Mouse (Mus musculus): ENCODE results near the gene Pml. TPM values are rescaled to one million over a fixed set of nuclear protein-coding genes. Genes with fewer than 3 reads are reported as not detected.

Gene Pml
- polyA plus RNA-seq, 1 experiment from 2014 or later = 17.0 TPM

- no peaks in the 10 kb centered on the region for H3K27me3 ChIP-seq
- no peak overlapping the region for H3K4me3 ChIP-seq (replicated peaks)
- no peak overlapping the region for H3K9ac ChIP-seq
- H3K9me3 ChIP-seq (replicated peaks) = no peaks in the 10 kb centered on the region
- no peak overlapping the region for H3K4me2 ChIP-seq (replicated peaks)
- H3K36me3 ChIP-seq = peaks cover 59% of the 10 kb centered on the region
- H3K27ac ChIP-seq (replicated peaks) = no peak overlapping the region; the same call in 1 of the 2 replicates
- no peaks in the 10 kb centered on the region for H3K4me1 ChIP-seq
- ATAC-seq (ENCODE audit: insufficient number of reproducible peaks, low FRiP score, low TSS enrichment, low read depth) = no peak
- 44% methylated on average over 5 of the region's 5 CpGs for WGBS
Observed at GRCm38 (mm10) chr9:58232374-58232773, 17.2 kb downstream of the Pml start.

GRCm38 (mm10) chr9:58231746-58232145 is 17.8 kb downstream of the Pml start:
- Histone ChIP-seq H3K4me2 (replicated peaks) (no peak overlapping the region), H3K36me3 (peaks cover 59% of the 10 kb centered on the region), H3K27me3 (no peaks in the 10 kb centered on the region), H3K27ac (replicated peaks) (no peak overlapping the region), H3K4me3 (replicated peaks) (no peak overlapping the region), H3K9ac (no peak overlapping the region), H3K4me1 (no peaks in the 10 kb centered on the region), H3K9me3 (replicated peaks) (no peaks in the 10 kb centered on the region)
- ATAC-seq (ENCODE audit: insufficient number of reproducible peaks, low FRiP score, low TSS enrichment, low read depth) = no peak
- 51% methylated on average over 6 of the region's 6 CpGs for WGBS

DNA sequence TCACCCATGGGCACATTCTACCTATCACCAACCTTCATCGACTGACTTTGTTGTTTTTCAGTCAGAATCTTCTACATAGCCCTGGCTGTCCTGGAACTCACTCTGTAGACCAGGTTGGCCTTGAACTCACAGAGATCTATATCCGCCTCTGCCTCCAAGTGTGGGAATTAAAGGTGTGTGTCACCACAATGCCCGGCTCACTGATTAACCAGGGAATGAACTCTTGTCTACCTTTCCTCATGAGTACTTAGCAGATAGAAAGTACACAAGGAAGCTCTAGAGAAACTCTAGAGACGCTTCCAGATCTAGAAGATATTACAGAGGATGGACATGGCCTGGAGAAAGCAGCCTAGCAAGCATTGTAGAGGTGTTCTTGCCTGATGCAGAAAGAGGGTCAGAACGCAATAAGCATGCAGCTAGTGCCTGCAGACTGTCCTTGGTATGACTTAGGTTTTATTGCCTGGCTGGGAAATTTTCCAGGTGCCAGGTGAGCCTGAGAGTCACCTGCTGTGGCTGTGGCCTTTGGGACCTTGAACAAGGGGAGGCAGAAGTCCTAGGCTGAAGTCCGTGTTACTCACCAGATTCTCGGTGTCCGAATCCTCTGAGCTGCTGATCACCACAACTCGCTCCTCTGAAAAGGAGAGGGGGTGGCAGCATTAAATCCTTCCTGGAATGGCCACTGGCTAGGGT is 20.7 kb downstream of the Pml start:
- Histone ChIP-seq H3K4me2 (replicated peaks) (no peak overlapping the region), H3K9ac (no peak overlapping the region), H3K36me3 (peaks cover 56% of the 10 kb centered on the region), H3K27me3 (no peaks in the 10 kb centered on the region), H3K4me3 (replicated peaks) (no peak overlapping the region), H3K4me1 (no peaks in the 10 kb centered on the region), H3K27ac (replicated peaks) (no peak overlapping the region), H3K9me3 (replicated peaks) (no peaks in the 10 kb centered on the region)
- ATAC-seq (ENCODE audit: insufficient number of reproducible peaks, low FRiP score, low TSS enrichment, low read depth) = no peak
- 93% methylated on average over 9 of the region's 9 CpGs for WGBS

GRCm38 (mm10) chr9:58225915-58226913 is 23.4 kb downstream of the Pml start:
- H3K27ac ChIP-seq (replicated peaks) = no peak overlapping the region
- no peaks in the 10 kb centered on the region for H3K27me3 ChIP-seq
- WGBS = 66% methylated on average over 9 of the region's 9 CpGs
- H3K4me1 ChIP-seq = no peaks in the 10 kb centered on the region
- peaks cover 63% of the 10 kb centered on the region for H3K36me3 ChIP-seq
- ATAC-seq (ENCODE audit: insufficient number of reproducible peaks, low FRiP score, low TSS enrichment, low read depth) = no peak
- H3K9me3 ChIP-seq (replicated peaks) = no peaks in the 10 kb centered on the region
- H3K4me3 ChIP-seq (replicated peaks) = no peak overlapping the region
- no peak overlapping the region for H3K9ac ChIP-seq
- no peak overlapping the region for H3K4me2 ChIP-seq (replicated peaks)

DNA sequence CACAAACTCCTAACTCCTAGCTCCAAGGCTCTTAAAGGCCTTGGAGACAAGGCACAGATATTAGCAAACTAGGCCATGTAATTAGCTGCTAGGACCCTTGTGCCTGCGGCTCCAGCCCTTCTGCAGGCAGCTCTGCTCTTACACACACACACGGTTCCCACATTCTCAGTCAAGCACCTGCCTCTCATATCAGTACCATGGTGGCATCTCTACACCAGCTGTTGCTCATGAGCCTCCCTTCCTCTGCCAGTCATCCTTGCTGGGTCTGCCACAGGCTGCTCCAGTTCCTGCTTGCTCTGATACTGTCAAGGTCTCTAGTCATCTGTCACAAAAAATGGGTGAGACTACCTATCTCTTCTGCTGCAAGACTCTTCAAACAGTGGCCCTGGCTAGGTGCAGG is 25.2 kb downstream of the Pml start:
- no peak overlapping the region for H3K4me3 ChIP-seq (replicated peaks)
- no peak overlapping the region for H3K9ac ChIP-seq
- H3K27ac ChIP-seq (replicated peaks) = no peak overlapping the region
- H3K27me3 ChIP-seq = no peaks in the 10 kb centered on the region
- H3K4me1 ChIP-seq = peaks cover 8% of the 10 kb centered on the region
- no peak overlapping the region for H3K4me2 ChIP-seq (replicated peaks)
- no peaks in the 10 kb centered on the region for H3K9me3 ChIP-seq (replicated peaks)
- 76% methylated on average over 2 of the region's 2 CpGs for whole genome bisulfite sequencing
- ATAC-seq (ENCODE audit: insufficient number of reproducible peaks, low FRiP score, low TSS enrichment, low read depth) = no peak
- peaks cover 59% of the 10 kb centered on the region for H3K36me3 ChIP-seq

- H3K9me3 ChIP-seq (replicated peaks) = no peaks in the 10 kb centered on the region
- no peak overlapping the region for H3K4me3 ChIP-seq (replicated peaks)
- WGBS = 53% methylated on average over 24 of the region's 24 CpGs
- ATAC-seq (ENCODE audit: insufficient number of reproducible peaks, low FRiP score, low TSS enrichment, low read depth) = no peak
- H3K27me3 ChIP-seq = no peaks in the 10 kb centered on the region
- H3K4me1 ChIP-seq = peaks cover 15% of the 10 kb centered on the region
- no peak overlapping the region for H3K27ac ChIP-seq (replicated peaks)
- H3K36me3 ChIP-seq = peaks cover 39% of the 10 kb centered on the region
- H3K4me2 ChIP-seq (replicated peaks) = no peak overlapping the region
- no peak overlapping the region for H3K9ac ChIP-seq
Observed at GRCm38 (mm10) chr9:58220218-58220903, 29.2 kb downstream of the Pml start.

DNA sequence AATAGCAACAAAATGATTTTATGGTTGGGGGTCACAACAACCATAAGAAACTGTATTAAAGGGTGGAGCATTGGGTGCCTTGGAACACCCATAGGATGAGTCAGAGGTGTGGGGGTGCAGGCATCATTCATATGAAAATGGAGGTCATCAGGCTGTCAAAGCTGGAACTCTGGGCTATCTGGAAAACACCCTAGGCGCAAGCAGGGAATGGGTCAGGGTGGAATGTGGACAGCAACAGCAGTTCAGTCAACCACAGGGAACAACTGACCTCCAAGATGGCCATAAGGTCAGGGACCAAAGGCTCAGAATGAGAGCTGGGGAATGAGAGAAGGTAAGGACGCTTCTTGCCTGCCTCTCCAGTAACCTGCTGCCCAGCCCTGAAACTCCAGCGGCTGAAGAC is 31.0 kb downstream of the Pml start:
- ATAC-seq (ENCODE audit: insufficient number of reproducible peaks, low FRiP score, low TSS enrichment, low read depth) = no peak

DNA sequence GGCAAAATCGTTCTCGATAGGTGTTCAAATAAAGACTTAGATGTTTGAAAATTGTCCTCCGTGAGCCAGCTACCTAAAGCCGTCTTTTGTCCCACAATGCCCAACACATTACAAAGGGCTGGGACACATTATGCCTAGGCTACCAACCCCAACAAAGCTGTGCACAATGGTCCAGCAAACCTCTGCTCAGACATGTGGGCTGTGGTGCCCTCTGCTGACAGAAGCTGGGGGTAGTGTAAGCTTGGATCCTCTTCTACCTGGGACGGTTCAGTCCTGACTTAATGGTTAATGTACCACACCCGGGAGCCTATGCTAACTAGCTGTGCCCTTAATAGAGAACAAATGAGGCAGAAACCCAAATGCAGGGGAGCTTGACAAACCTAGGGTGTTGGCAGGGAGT is 33.2 kb downstream of the Pml start:
- Histone ChIP-seq H3K4me3 (replicated peaks) (no peak overlapping the region), H3K9ac (no peak overlapping the region), H3K27me3 (no peaks in the 10 kb centered on the region), H3K27ac (replicated peaks) (no peak overlapping the region), H3K9me3 (replicated peaks) (no peaks in the 10 kb centered on the region), H3K36me3 (peaks cover 16% of the 10 kb centered on the region), H3K4me2 (replicated peaks) (no peak overlapping the region), H3K4me1 (peaks cover 30% of the 10 kb centered on the region)
- no peak for ATAC-seq (ENCODE audit: insufficient number of reproducible peaks, low FRiP score, low TSS enrichment, low read depth)
- WGBS = 43% methylated on average over 6 of the region's 6 CpGs

More for the DNA sequence above, 31.0 kb downstream of the Pml start:
- no peak overlapping the region for H3K9ac ChIP-seq
- H3K27me3 ChIP-seq = no peaks in the 10 kb centered on the region
- no peaks in the 10 kb centered on the region for H3K9me3 ChIP-seq (replicated peaks)
- WGBS = 87% methylated on average over 3 of the region's 3 CpGs
- peaks cover 30% of the 10 kb centered on the region for H3K4me1 ChIP-seq
- no peak overlapping the region for H3K4me2 ChIP-seq (replicated peaks)
- no peak overlapping the region for H3K27ac ChIP-seq (replicated peaks)
- peaks cover 34% of the 10 kb centered on the region for H3K36me3 ChIP-seq
- H3K4me3 ChIP-seq (replicated peaks) = no peak overlapping the region

DNA sequence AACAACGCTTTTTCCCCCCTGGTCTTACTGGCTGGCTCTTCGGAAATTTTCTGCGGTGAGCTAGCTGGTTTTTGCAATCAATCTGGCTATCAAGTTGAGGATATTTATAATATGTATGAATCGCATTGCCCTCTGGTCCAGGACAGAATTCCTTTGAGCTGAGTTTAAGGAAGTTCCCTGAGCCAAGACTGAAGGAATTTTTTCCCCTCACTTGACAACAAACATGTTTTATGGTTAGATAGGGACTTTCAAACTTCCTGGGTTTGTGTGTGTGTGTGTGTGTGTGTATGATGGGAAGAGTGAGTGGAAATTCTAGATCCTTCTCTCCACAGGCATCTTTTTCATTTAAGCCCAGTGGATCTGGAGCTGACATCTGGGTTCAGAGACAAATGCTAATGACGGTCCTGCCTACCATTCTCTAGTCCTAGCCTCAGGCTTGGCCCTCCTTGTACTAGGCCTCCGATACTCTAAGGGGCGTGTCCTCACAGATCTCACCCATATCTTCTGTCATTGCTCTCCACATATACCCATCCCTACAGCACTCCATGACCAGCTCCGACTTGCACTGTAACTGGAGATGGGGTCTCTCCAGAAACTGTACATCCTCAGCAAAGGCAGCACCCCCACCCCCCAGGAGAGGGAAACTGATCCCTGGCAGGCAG is 34.9 kb downstream of the Pml start:
- Histone ChIP-seq H3K27me3 (no peaks in the 10 kb centered on the region), H3K9me3 (replicated peaks) (no peaks in the 10 kb centered on the region), H3K9ac (no peak overlapping the region), H3K36me3 (peaks cover 7% of the 10 kb centered on the region; the same call in 1 of the 2 replicates), H3K27ac (replicated peaks) (no peak overlapping the region), H3K4me2 (replicated peaks) (no peak overlapping the region), H3K4me3 (replicated peaks) (no peak overlapping the region), H3K4me1 (peaks cover 21% of the 10 kb centered on the region)
- 29% methylated on average over 8 of the region's 8 CpGs for WGBS
- ATAC-seq (ENCODE audit: insufficient number of reproducible peaks, low FRiP score, low TSS enrichment, low read depth) = no peak

- Histone ChIP-seq H3K9ac (no peak overlapping the region), H3K4me2 (replicated peaks) (no peak overlapping the region), H3K4me1 (peaks cover 21% of the 10 kb centered on the region), H3K27me3 (no peaks in the 10 kb centered on the region), H3K9me3 (replicated peaks) (no peaks in the 10 kb centered on the region), H3K36me3 (no peaks in the 10 kb centered on the region), H3K4me3 (replicated peaks) (no peak overlapping the region), H3K27ac (replicated peaks) (no peak overlapping the region)
- no peak for ATAC-seq (ENCODE audit: insufficient number of reproducible peaks, low FRiP score, low TSS enrichment, low read depth)
- WGBS = 29% methylated on average over 5 of the region's 5 CpGs
Observed at GRCm38 (mm10) chr9:58213865-58214264, 35.7 kb downstream of the Pml start.

DNA sequence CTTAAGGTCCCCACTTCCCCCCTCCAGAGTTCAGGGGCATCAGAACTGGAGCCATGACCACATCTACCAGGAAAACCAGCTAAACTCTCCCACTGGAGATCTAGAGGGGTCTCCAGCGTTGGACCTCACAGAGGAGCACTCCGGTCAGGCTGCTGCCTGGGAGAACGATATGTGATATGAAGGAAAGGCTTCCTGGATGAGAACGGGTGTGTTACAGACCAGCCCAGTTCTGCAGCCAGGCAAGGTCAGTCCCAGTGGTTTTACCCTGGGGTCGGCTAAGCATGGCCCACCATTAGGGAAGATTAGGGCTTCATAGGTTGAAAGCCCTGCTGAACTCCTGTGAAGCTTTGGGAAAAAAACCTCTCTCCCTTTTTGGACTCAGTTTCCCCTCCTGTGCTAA is 36.2 kb downstream of the Pml start:
- 71% methylated on average over 5 of the region's 5 CpGs for WGBS
- Histone ChIP-seq H3K27ac (replicated peaks) (no peak overlapping the region), H3K27me3 (no peaks in the 10 kb centered on the region), H3K9me3 (replicated peaks) (no peaks in the 10 kb centered on the region), H3K36me3 (no peaks in the 10 kb centered on the region), H3K4me1 (peaks cover 21% of the 10 kb centered on the region), H3K4me2 (replicated peaks) (no peak overlapping the region), H3K4me3 (replicated peaks) (no peak overlapping the region), H3K9ac (no peak overlapping the region)
- no peak for ATAC-seq (ENCODE audit: insufficient number of reproducible peaks, low FRiP score, low TSS enrichment, low read depth)

Measured in embryonic facial prominence, embryonic 15.5 days (tissue).